Mouse (Mus musculus): Measurements from ENCODE around the gene Gm6401. TPM values are rescaled to one million over a fixed set of nuclear protein-coding genes. Genes with fewer than 3 reads are reported as not detected.
"Not testable (repeated sequence)": the region's sequence is repeated elsewhere in the genome, so short reads cannot be mapped to it uniquely, and the experiment has no call there.

The Gm6401 gene
- polyA plus RNA-seq (2015; fragmentation: Nextera tagmentation; extraction: Ambion mirVana): not detected in 2 replicates

DNA sequence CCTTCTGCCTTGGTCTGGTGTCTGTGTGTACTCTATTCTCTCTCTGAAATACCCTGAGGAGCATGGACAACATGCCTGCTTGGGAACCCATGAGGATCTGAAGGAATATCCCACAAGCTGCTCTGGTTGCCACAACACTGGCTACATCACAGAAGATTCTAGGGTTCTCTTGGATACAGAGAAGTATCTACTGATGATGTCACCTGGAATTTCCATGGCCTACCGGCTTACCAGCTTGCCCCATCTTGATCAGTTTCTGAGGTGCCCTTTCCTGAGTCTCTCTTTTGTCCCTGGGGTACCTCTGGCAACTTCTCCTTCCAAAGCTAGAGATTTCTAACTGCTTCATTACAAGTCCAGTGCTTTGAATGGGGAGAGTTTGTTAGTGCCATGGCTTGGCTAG lies at the start of gene Gm6401:
Gm6401 (minus strand) TSS at position 101 of the 400 bp plus-strand sequence.
- DNase-seq (ENCODE audit: low spot score): not testable (repeated sequence)

DNA sequence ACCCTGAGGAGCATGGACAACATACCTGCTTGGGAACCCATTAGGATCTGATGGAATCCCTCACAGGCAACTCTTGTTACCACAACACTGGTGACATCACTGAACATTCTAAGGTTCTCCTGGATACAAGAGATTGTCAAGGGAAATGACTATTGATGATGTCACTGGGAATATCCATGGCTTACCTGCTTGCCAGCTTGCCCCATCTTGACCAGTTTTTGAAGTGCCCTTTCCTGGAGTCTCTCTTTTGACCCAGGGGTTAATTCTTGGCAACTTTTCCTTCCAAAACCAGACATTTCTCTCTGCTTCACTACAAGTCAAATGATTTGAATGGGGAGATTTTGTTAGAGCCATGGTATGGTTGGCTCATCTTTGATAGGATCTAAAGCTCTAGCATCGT lies 15.5 kb upstream of the Gm6401 start, which contains the start of gene Gm3543:
Gm3543 (minus strand) TSS at position 101 of the 400 bp plus-strand sequence.
- not testable (repeated sequence) for DNase-seq (ENCODE audit: low spot score)

DNA sequence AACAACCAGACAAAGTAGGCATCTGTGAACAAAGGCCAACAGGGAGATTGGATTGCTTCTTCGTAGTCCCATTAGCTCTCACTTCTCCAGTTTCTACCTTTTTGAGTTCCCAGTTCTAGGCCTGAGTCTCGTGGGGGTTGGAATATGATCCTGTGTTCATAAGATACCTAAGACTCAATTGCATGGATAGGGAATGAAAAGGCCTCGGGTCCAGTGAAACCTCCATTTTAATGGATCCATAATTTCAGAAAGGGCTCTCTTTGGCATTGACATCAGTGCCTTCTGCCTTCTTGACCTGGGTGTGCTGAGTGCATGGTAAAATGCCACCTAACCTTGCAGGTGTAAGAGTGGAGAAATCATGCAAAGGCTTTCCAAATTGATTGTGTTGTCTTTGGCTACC lies 869 bp upstream of the Gm6401 start:
- not testable (repeated sequence) for DNase-seq (ENCODE audit: low spot score)

DNA sequence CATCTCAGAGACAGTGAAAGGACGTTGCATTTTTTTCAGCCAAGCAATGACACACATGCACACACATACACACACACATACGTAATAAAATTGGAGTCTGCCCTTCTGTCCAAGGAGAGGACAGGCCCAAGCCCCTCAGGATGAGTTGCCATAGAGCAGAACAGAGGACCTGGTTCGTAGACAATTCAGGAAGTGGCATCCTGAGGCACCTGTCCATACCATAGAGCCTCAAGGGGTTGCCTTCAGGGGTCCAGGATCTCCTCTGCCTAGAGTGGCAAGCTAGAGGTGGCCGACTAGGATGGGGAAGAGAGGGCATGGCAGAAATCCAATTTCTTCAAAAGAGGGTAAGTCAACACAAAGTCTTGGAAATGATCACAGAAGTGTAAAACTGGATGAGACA lies 3.6 kb downstream of the Gm6401 start:
- DNase-seq (ENCODE audit: low spot score): not testable (repeated sequence)

DNA sequence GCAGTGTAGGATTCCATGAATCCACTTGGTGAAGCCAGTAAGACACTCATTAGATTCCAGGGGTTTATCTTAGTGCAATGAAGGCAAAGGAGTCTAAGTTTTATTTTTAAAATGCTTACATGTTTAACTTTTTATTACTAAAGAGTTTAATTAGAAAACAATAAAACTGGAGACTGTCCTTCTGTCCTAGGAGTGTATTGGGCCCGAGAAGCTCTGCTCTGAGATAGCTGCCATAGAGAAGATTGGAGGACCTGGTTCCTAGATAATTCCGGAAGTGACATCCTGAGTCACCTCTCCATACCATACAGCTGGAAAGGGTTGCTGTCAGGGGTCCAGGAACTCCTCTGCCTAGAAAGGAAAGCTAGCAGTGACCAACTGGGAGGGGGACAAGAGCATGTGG lies 24.0 kb downstream of the Gm6401 start, which contains the start of gene 1700024B05Rik:
1700024B05Rik (plus strand) TSS at position 301 of the 400 bp plus-strand sequence.
- DNase-seq (ENCODE audit: low spot score): not testable (repeated sequence)

DNA sequence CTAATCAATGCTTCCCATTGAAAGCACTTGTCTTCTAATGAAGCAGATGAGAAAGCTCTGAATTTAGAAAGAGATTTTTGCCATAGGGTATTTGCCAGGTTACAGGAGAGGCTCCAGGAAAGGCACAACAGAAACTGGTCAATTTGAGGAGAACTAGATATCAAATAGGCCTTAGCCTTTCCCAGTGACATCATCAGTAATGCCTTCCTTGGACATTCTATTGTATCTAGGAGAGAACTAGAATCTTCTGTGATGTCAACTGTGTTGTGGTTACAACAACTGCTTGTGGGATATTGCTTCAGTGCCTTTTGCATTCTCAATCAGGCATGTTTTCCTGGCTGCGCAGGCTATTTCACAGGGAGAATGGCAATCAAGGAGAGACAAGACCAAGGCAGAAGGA lies 43.1 kb downstream of the Gm6401 start, which contains the start of gene 1700049E17Rik1:
1700049E17Rik1 (plus strand) TSS at position 301 of the 400 bp plus-strand sequence.
- not testable (repeated sequence) for DNase-seq (ENCODE audit: low spot score)

Other genes starting within 250 kb of the Gm6401 start
- gene Gm7929, start 217.3 kb downstream of the Gm6401 start, polyA plus RNA-seq (2015; fragmentation: Nextera tagmentation; extraction: Ambion mirVana): not detected in 2 replicates
- not detected in 2 replicates for gene Gm47189, start 195.5 kb downstream of the Gm6401 start, polyA plus RNA-seq (2015; fragmentation: Nextera tagmentation; extraction: Ambion mirVana)
- not detected in 2 replicates for gene Gm7980, start 60.6 kb downstream of the Gm6401 start, polyA plus RNA-seq (2015; fragmentation: Nextera tagmentation; extraction: Ambion mirVana)
- not detected in 2 replicates for gene 1700049E17Rik1, start 43.0 kb downstream of the Gm6401 start, polyA plus RNA-seq (2015; fragmentation: Nextera tagmentation; extraction: Ambion mirVana)
- not detected in 2 replicates for gene 1700024B05Rik, start 23.9 kb downstream of the Gm6401 start, polyA plus RNA-seq (2015; fragmentation: Nextera tagmentation; extraction: Ambion mirVana)
- gene Gm3543, start 15.4 kb upstream of the Gm6401 start, polyA plus RNA-seq (2015; fragmentation: Nextera tagmentation; extraction: Ambion mirVana): not detected in 2 replicates
- gene Gm7951, start 149.4 kb upstream of the Gm6401 start, polyA plus RNA-seq (2015; fragmentation: Nextera tagmentation; extraction: Ambion mirVana): not detected in 2 replicates
- not detected in 2 replicates for gene Gm17027, start 194.7 kb upstream of the Gm6401 start, polyA plus RNA-seq (2015; fragmentation: Nextera tagmentation; extraction: Ambion mirVana)
- gene Gm3573, start 222.9 kb upstream of the Gm6401 start, polyA plus RNA-seq (2015; fragmentation: Nextera tagmentation; extraction: Ambion mirVana): not detected in 2 replicates

Measured in thymus, postnatal 0 days (tissue).